Mouse (Mus musculus) central nervous system, embryonic 14 days (tissue): ENCODE results near the gene Zbtb40. TPM values are rescaled to one million over a fixed set of nuclear protein-coding genes. Genes with fewer than 3 reads are reported as not detected.

Source experiments
- polyA plus RNA-seq: library from polyadenylated mRNA; depleted of rRNA; stranded (reverse); fragments of >200 nt; gene quantifications from 2 replicates; pipeline ENCODE4 v1.2.3, GENCODE M21; 2012; rRNA removed

Zbtb40 gene
- 8.0 and 8.8 TPM in 2 replicates for polyA plus RNA-seq

DNA sequence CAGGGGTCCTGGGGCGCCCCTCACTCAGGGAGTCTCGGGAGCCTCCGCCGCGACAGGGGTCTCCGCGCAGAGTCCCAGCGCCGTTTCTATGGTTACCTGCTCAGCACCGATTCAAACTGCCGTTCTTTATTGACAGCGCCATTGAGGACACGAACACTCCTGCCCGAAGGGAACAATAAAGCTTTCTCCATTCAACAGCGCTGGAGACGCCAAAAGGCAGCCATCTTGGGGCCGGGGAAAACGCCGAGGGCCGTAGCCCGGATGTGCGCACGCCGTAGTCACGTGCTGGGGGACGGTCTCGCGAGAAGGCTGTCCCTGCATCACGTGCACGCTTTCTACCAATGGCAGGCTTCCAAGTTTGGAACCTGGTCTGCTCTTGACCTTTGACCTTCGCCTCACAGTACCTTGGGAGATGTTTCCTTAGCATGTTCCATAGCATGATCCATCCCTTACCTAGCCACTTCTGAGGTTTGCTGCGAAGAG lies at the start of gene Zbtb40:
Gene Zbtb40, minus strand, starts transcription at position 252 of the 483 bp plus-strand sequence.

GRCm38 (mm10) chr4:136956751-136957446 lies 91.7 kb downstream of the Zbtb40 start, which contains the start of gene Epha8:
Gene Epha8, minus strand, starts transcription at chr4:136956816.

Other genes with a start within 250 kb of the Zbtb40 start
- gene Ephb2, start 212.8 kb downstream of the Zbtb40 start, polyA plus RNA-seq: 70.4 and 77.7 TPM in 2 replicates
- gene C1qb, start 162.6 kb downstream of the Zbtb40 start, polyA plus RNA-seq: 32.7 and 36.9 TPM in 2 replicates
- 21.3 and 25.2 TPM in 2 replicates for gene C1qc, start 155.7 kb downstream of the Zbtb40 start, polyA plus RNA-seq
- gene C1qa, start 150.0 kb downstream of the Zbtb40 start, polyA plus RNA-seq: 15.7 and 18.1 TPM in 2 replicates
- 19.9 and 23.3 TPM in 2 replicates for gene Epha8, start 92.0 kb downstream of the Zbtb40 start, polyA plus RNA-seq
- 2.1 and 3.8 TPM in 2 replicates for gene Wnt4, start 228.7 kb upstream of the Zbtb40 start, polyA plus RNA-seq